Mouse (Mus musculus): ENCODE results near the gene Rab3gap1.

DNA sequence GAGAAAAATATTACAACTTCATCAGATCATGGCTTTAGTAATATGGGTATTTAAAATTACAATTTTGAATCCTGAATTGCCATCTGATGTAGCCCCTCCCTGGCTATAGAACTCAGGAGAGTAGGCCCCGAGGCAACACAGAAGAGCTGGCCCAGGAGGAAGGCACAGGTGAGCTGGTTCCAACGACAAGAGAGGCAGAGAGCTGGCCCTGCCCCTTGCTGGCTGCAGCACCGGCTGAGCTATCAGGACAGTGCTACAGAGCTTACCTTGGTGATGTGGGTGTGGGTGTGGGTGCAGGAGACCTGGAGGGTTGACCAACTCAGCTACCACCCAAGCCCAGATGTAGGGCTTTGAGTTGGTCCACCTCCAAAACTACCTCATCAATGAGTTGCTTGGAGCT, 119.7 kb downstream of the Rab3gap1 start:
- TF ChIP-seq CTCF (IDR thresholded peaks at IDR 0.05; ENCODE audit: low read depth, low read length) = no peak
- no peak for TF ChIP-seq POLR2A (IDR thresholded peaks at IDR 0.05; ENCODE audit: extremely low read depth, insufficient read depth, low read length)

Data from liver, adult 2 months (tissue).